Mouse (Mus musculus) liver, embryonic 16.5 days (tissue): ENCODE measurements around the gene Znrf3. TPM values are rescaled to one million over a fixed set of nuclear protein-coding genes. Genes with fewer than 3 reads are reported as not detected.

Source experiments
- ATAC-seq: fragments of 200-750 bp; cut with Nextera tagmentation; 2 replicates; pipeline ENCODE4 v1.8.0; 2017; ENCODE audit warnings: low read depth, mild to moderate bottlenecking, moderate number of reproducible peaks, moderate library complexity
- H3K27ac ChIP-seq: fragments of 300-500 bp; sonication (generic); 2 replicates; pipeline ENCODE4 v1.5.1; 2014; ENCODE audit warnings: mild to moderate bottlenecking, low read length
- H3K27me3 ChIP-seq: fragments of 300-500 bp; sonication (generic); 2 replicates; pipeline ENCODE4 v1.6.1; 2014; ENCODE audit warnings: low read depth, low read length, mixed read lengths; ENCODE audit not compliant: control insufficient read depth, insufficient read depth
- H3K36me3 ChIP-seq: fragments of 300-500 bp; sonication (generic); 2 replicates; pipeline ENCODE4 v1.6.1; 2014; ENCODE audit warnings: mild to moderate bottlenecking; ENCODE audit not compliant: control insufficient read depth, insufficient read depth
- H3K4me1 ChIP-seq: fragments of 300-500 bp; sonication (generic); 2 replicates; pipeline ENCODE4 v1.6.1; 2014; ENCODE audit warnings: low read depth, low read length, mixed read lengths; ENCODE audit not compliant: control insufficient read depth
- H3K4me2 ChIP-seq: fragments of 300-500 bp; sonication (generic); 2 replicates; pipeline ENCODE4 v1.6.1; 2014; ENCODE audit warnings: low read depth, low read length, mixed read lengths
- H3K4me3 ChIP-seq: fragments of 300-500 bp; sonication (generic); 2 replicates; pipeline ENCODE4 v1.5.1; 2014; ENCODE audit warnings: low read depth, mild to moderate bottlenecking, low read length
- H3K9ac ChIP-seq: fragments of 300-500 bp; sonication (generic); 2 replicates; pipeline ENCODE4 v1.6.1; 2014; ENCODE audit warnings: low read depth, low read length
- H3K9me3 ChIP-seq: fragments of 300-500 bp; sonication (generic); replicated peaks from 2 replicates; pipeline ENCODE4 v1.6.1; 2016; ENCODE audit warnings: low read length; ENCODE audit not compliant: control insufficient read depth
- WGBS: fragments of 180-500 bp; shearing (Covaris S2); extraction: QIAGEN DNeasy Blood & Tissue Kit; methylation state at CpG from one replicate; pipeline ENCODE4 v1.1.7; 2014; ENCODE audit not compliant: insufficient replicate concordance; 5-methylcytosine and 5-hydroxymethylcytosine counted together
- polyA plus RNA-seq: library from polyadenylated mRNA; unstranded; fragments of >200 nt; fragmentation: Nextera tagmentation; extraction: Ambion mirVana; gene quantifications from 2 replicates; pipeline ENCODE4 v1.2.1, GENCODE M21; 2015

Znrf3 gene
- polyA plus RNA-seq, 1 experiment from 2014 or later = 2.9 TPM

GRCm38 (mm10) chr11:5239706-5240690 is 204.6 kb downstream of the Znrf3 start:
- H3K27me3 ChIP-seq = no peaks in the 10 kb centered on the region
- no peaks in the 10 kb centered on the region; the same call in 1 of the 2 replicates for H3K36me3 ChIP-seq
- H3K9ac ChIP-seq = no peak overlapping the region
- H3K4me3 ChIP-seq = no peak overlapping the region
- peak; percentile 68 for ATAC-seq
- H3K27ac ChIP-seq = no peak overlapping the region
- 21% methylated on average over 10 of the region's 10 CpGs for WGBS
- no peaks in the 10 kb centered on the region for H3K9me3 ChIP-seq
- no peak overlapping the region for H3K4me2 ChIP-seq
- H3K4me1 ChIP-seq = no peaks in the 10 kb centered on the region; the same call in 1 of the 2 replicates

Other genes starting within 250 kb of the Znrf3 start
- 1.8 and 2.3 TPM in 2 replicates for gene Kremen1, start 183.3 kb downstream of the Znrf3 start, polyA plus RNA-seq
- gene Xbp1, start 75.8 kb upstream of the Znrf3 start, polyA plus RNA-seq = 105 and 116 TPM in 2 replicates
- gene Ccdc117, start 97.3 kb upstream of the Znrf3 start, polyA plus RNA-seq = 6.8 and 7.5 TPM in 2 replicates
- 1.9 and 2.5 TPM in 2 replicates for gene Ankrd36, start 124.8 kb upstream of the Znrf3 start, polyA plus RNA-seq